Mouse (Mus musculus) CH12.LX (cell line): ENCODE data around the gene Mpp1.

Experiments
- CTCF ChIP-seq, 2 experiments: IDR thresholded peaks in 1 of 2; conservative IDR thresholded peaks in 1 of 2; 2 replicates each; pipeline ENCODE4 v1.5.1; 2011 to 2012; ENCODE audit warnings: low read depth in 2 of 2, low read length in 2 of 2, improper control_type of control experiment in 1 of 2, inconsistent platforms in 1 of 2, mild to moderate bottlenecking in 1 of 2, moderate library complexity in 1 of 2
- EP300 ChIP-seq: IDR thresholded peaks from 2 replicates; pipeline ENCODE4 v1.6.1; 2011; ENCODE audit warnings: low read length, improper control_type of control experiment
- ETS1 ChIP-seq: conservative IDR thresholded peaks from 2 replicates; pipeline ENCODE4 v1.6.1; 2012; ENCODE audit warnings: low read depth, mild to moderate bottlenecking, inconsistent platforms, low read length, improper control_type of control experiment, moderate library complexity
- HCFC1 ChIP-seq: IDR thresholded peaks from 2 replicates; pipeline ENCODE4 v1.6.1; 2012; ENCODE audit warnings: low read depth, mild to moderate bottlenecking, inconsistent platforms, low read length, improper control_type of control experiment
- JUND ChIP-seq: conservative IDR thresholded peaks from 2 replicates; pipeline ENCODE4 v1.6.1; 2011; ENCODE audit warnings: low read depth, low read length, improper control_type of control experiment
- KAT2A ChIP-seq: IDR thresholded peaks from 2 replicates; pipeline ENCODE4 v1.6.1; 2012; ENCODE audit warnings: low read length, improper control_type of control experiment, inconsistent platforms; ENCODE audit not compliant: insufficient replicate concordance
- POLR2A ChIP-seq: IDR thresholded peaks from 2 replicates; pipeline ENCODE4 v1.6.1; 2011; ENCODE audit warnings: low read depth, mild to moderate bottlenecking, improper control_type of control experiment, low read length
- SIN3A ChIP-seq: IDR thresholded peaks from 2 replicates; pipeline ENCODE4 v1.6.1; 2012; ENCODE audit warnings: low read length, improper control_type of control experiment, inconsistent platforms
- ZC3H11A ChIP-seq: IDR thresholded peaks from 2 replicates; pipeline ENCODE4 v1.6.1; 2012; ENCODE audit warnings: low read depth, mild to moderate bottlenecking, inconsistent platforms, low read length, improper control_type of control experiment
- ZNF384 ChIP-seq: IDR thresholded peaks from 2 replicates; pipeline ENCODE4 v1.6.1; 2012; ENCODE audit warnings: low read depth, low read length, improper control_type of control experiment, inconsistent platforms

- no peak for TF ChIP-seq CTCF (conservative IDR thresholded peaks at IDR 0.05 in 1 of 2, IDR thresholded peaks at IDR 0.05 in 1 of 2; ENCODE audit: low read depth in 2 of 2, low read length in 2 of 2)
- TF ChIP-seq ZNF384: no peak
- no peak for TF ChIP-seq HCFC1
- TF ChIP-seq JUND: no peak
- no peak for TF ChIP-seq ZC3H11A
- no peak for TF ChIP-seq SIN3A
- no peak for TF ChIP-seq ETS1
- no peak for TF ChIP-seq KAT2A
- no peak for TF ChIP-seq EP300
- TF ChIP-seq POLR2A: no peak
Observed at GRCm38 (mm10) chrX:75128333-75128980, 2.4 kb downstream of the Mpp1 start.
